Comparison of ENCODE assay signal across 8 mouse cellular contexts in genomic region chr8:11007581-11008378, GRCm38 (mm10). TPM values are rescaled to one million over a fixed set of nuclear protein-coding genes. Genes with fewer than 3 reads are reported as not detected.
A peak's percentile ranks its signal among the peaks of the same experiment; 100 is the strongest.
DNase-seq lines count a peak whose midpoint lies in the region; ATAC-seq and TF ChIP-seq lines count a peak whose summit lies in the region.

No protein-coding gene starts in this region.

- peak overlapping the region; percentile 100 for H3K27ac ChIP-seq in hindbrain, postnatal 0 days
- peak overlapping the region; percentile 97 for H3K27ac ChIP-seq in limb, embryonic 12.5 days
- H3K27ac ChIP-seq in midbrain, postnatal 0 days (ENCODE audit: low read depth, low read length) = peak overlapping the region; percentile 97
- peak overlapping the region; percentile 99 for H3K27ac ChIP-seq in stomach, embryonic 15.5 days

- H3K36me3 ChIP-seq in hindbrain, postnatal 0 days (ENCODE audit: insufficient read depth, low read length) = no peaks in the 10 kb centered on the region
- H3K36me3 ChIP-seq in limb, embryonic 12.5 days = peaks cover 24% of the 10 kb centered on the region
- H3K36me3 ChIP-seq in midbrain, postnatal 0 days (ENCODE audit: insufficient read depth, low read length) = no peaks in the 10 kb centered on the region
- no peaks in the 10 kb centered on the region for H3K36me3 ChIP-seq in stomach, embryonic 15.5 days

- peak overlapping the region; percentile 96 for H3K9ac ChIP-seq in hindbrain, postnatal 0 days (replicated peaks; ENCODE audit: low read length)
- peak overlapping the region; percentile 88 for H3K9ac ChIP-seq in limb, embryonic 12.5 days (replicated peaks)
- peak overlapping the region; percentile 85 for H3K9ac ChIP-seq in midbrain, postnatal 0 days (replicated peaks; ENCODE audit: low read length, poor library complexity, severe bottlenecking)
- peak overlapping the region; percentile 73 for H3K9ac ChIP-seq in stomach, embryonic 15.5 days

- no peaks in the 10 kb centered on the region for H3K9me3 ChIP-seq in hindbrain, postnatal 0 days (ENCODE audit: low read length)
- no peaks in the 10 kb centered on the region for H3K9me3 ChIP-seq in limb, embryonic 12.5 days
- no peaks in the 10 kb centered on the region for H3K9me3 ChIP-seq in midbrain, postnatal 0 days (ENCODE audit: low read length)
- H3K9me3 ChIP-seq in stomach, embryonic 15.5 days = no peaks in the 10 kb centered on the region

- peak; percentile 49 for DNase-seq in ovary, postnatal 36 days (ENCODE audit: low spot score)
- DNase-seq in ovary, adult 18-20 months (ENCODE audit: low spot score) = no peak
- DNase-seq in cerebellum, adult 9-11 months = peak; percentile 75
- peak; percentile 70 for DNase-seq in hindbrain, postnatal 0 days (ENCODE audit: low spot score)
- DNase-seq in midbrain, postnatal 0 days (ENCODE audit: low spot score) = peak; percentile 67

- TF ChIP-seq CTCF in hindbrain, postnatal 0 days (IDR thresholded peaks at IDR 0.05; ENCODE audit: low read depth) = no peak
- no peak for TF ChIP-seq CTCF in midbrain, postnatal 0 days (IDR thresholded peaks at IDR 0.05)

- H3K27me3 ChIP-seq in hindbrain, postnatal 0 days (ENCODE audit: insufficient read depth, low read length) = no peaks in the 10 kb centered on the region
- H3K27me3 ChIP-seq in limb, embryonic 12.5 days = no peaks in the 10 kb centered on the region; the same call in 1 of the 2 replicates
- no peaks in the 10 kb centered on the region for H3K27me3 ChIP-seq in midbrain, postnatal 0 days (ENCODE audit: insufficient read depth, low read length)
- H3K27me3 ChIP-seq in stomach, embryonic 15.5 days (replicated peaks) = no peaks in the 10 kb centered on the region

- under 1% methylated on average over 88 of the region's 88 CpGs for WGBS in hindbrain, postnatal 0 days
- WGBS in limb, embryonic 12.5 days = under 1% methylated on average over 88 of the region's 88 CpGs
- WGBS in midbrain, postnatal 0 days = under 1% methylated on average over 84 of the region's 88 CpGs
- under 1% methylated on average over 88 of the region's 88 CpGs for WGBS in stomach, embryonic 15.5 days

- peak overlapping the region; percentile 78 for H3K4me3 ChIP-seq in hindbrain, postnatal 0 days (ENCODE audit: low read length)
- peak overlapping the region; percentile 81 for H3K4me3 ChIP-seq in limb, embryonic 12.5 days (replicated peaks)
- peak overlapping the region; percentile 67 for H3K4me3 ChIP-seq in midbrain, postnatal 0 days (ENCODE audit: low read depth, low read length)
- H3K4me3 ChIP-seq in stomach, embryonic 15.5 days (replicated peaks) = peak overlapping the region; percentile 74

- H3K4me1 ChIP-seq in hindbrain, postnatal 0 days (ENCODE audit: insufficient read depth, low read length) = peaks cover 34% of the 10 kb centered on the region
- peaks cover 54% of the 10 kb centered on the region for H3K4me1 ChIP-seq in limb, embryonic 12.5 days (replicated peaks)
- H3K4me1 ChIP-seq in midbrain, postnatal 0 days (ENCODE audit: insufficient read depth, low read length) = peaks cover 31% of the 10 kb centered on the region
- H3K4me1 ChIP-seq in stomach, embryonic 15.5 days = peaks cover 41% of the 10 kb centered on the region

- ATAC-seq in frontal cortex, adult (ENCODE audit: low TSS enrichment) = 0 out of 2 replicates have a peak, but pooled peaks have one; percentile 2
- no peak for ATAC-seq in hindbrain, postnatal 0 days
- ATAC-seq in limb, embryonic 12.5 days (ENCODE audit: insufficient number of reproducible peaks, insufficient read depth, low FRiP score, low TSS enrichment, low read depth) = no peak
- ATAC-seq in midbrain, postnatal 0 days (ENCODE audit: low FRiP score) = no peak
- no peak for ATAC-seq in stomach, embryonic 15.5 days (ENCODE audit: insufficient read depth, low FRiP score, low read depth)

- peak overlapping the region; percentile 88 for H3K4me2 ChIP-seq in hindbrain, postnatal 0 days (ENCODE audit: low read depth, low read length)
- peak overlapping the region; percentile 94 for H3K4me2 ChIP-seq in limb, embryonic 12.5 days
- peak overlapping the region; percentile 96 for H3K4me2 ChIP-seq in midbrain, postnatal 0 days (ENCODE audit: low read depth, low read length, poor library complexity, severe bottlenecking)
- peak overlapping the region; percentile 93 for H3K4me2 ChIP-seq in stomach, embryonic 15.5 days

RNA-seq across cellular contexts. Expression of gene Irs2, which starts 0.5 kb away (rescaled TPM):
- 42.4 and 53.2 TPM in 2 replicates for total RNA-seq in hindbrain, postnatal 0 days (2014; rRNA removed)
- polyA plus RNA-seq in hindbrain, postnatal 0 days (2015; fragmentation: Nextera tagmentation; extraction: Ambion mirVana) = 6.3 and 7.3 TPM in 2 replicates
- 10.9 and 11.7 TPM in 2 replicates for polyA plus RNA-seq in limb, embryonic 12.5 days (2016; fragmentation: Nextera tagmentation; extraction: Ambion mirVana)
- 37.3 and 40.4 TPM in 2 replicates for total RNA-seq in midbrain, postnatal 0 days (2014; rRNA removed)
- polyA plus RNA-seq in midbrain, postnatal 0 days (2015; fragmentation: Nextera tagmentation; extraction: Ambion mirVana) = 4.8 and 5.6 TPM in 2 replicates
- polyA plus RNA-seq in stomach, embryonic 15.5 days (2015; fragmentation: Nextera tagmentation; extraction: Ambion mirVana) = 7.1 and 7.2 TPM in 2 replicates
